Mouse (Mus musculus) MEL (cell line): Measurements from ENCODE around the gene Spag7.

Source experiments
- EP300 ChIP-seq, 2 experiments: IDR thresholded peaks; 2 replicates each; pipeline ENCODE4 v1.6.1; 2011; ENCODE audit warnings: improper control_type of control experiment in 2 of 2, low read length in 2 of 2, low read depth in 1 of 2, mild to moderate bottlenecking in 1 of 2
- KAT2A ChIP-seq: conservative IDR thresholded peaks from 2 replicates; pipeline ENCODE4 v1.6.1; 2012; ENCODE audit warnings: low read depth, low read length, improper control_type of control experiment, inconsistent platforms
- MAFK ChIP-seq: IDR thresholded peaks from 2 replicates; pipeline ENCODE4 v1.6.1; 2011; ENCODE audit warnings: low read depth, mild to moderate bottlenecking, low read length, improper control_type of control experiment, borderline replicate concordance
- MAX ChIP-seq: IDR thresholded peaks from 2 replicates; pipeline ENCODE4 v1.6.1; 2011; ENCODE audit warnings: low read length, improper control_type of control experiment
- MYC ChIP-seq: IDR thresholded peaks from 2 replicates; pipeline ENCODE4 v1.6.1; 2011; ENCODE audit warnings: low read depth, mild to moderate bottlenecking, low read length, improper control_type of control experiment, moderate library complexity
- NRF1 ChIP-seq: IDR thresholded peaks from 2 replicates; pipeline ENCODE4 v1.6.1; 2014; ENCODE audit warnings: low read depth, mild to moderate bottlenecking, inconsistent platforms, low read length, improper control_type of control experiment, moderate library complexity; ENCODE audit not compliant: poor library complexity, insufficient read depth, severe bottlenecking
- POLR2A ChIP-seq, 2 experiments: IDR thresholded peaks; 2 replicates each; pipeline ENCODE4 v1.6.1; 2011 to 2012; ENCODE audit warnings: low read length in 2 of 2, mild to moderate bottlenecking in 2 of 2, control low read depth in 1 of 2, improper control_type of control experiment in 1 of 2, low read depth in 1 of 2, moderate library complexity in 1 of 2; ENCODE audit not compliant: control insufficient read depth in 1 of 2, insufficient read depth in 1 of 2, poor library complexity in 1 of 2
- POLR2AphosphoS5 ChIP-seq: IDR thresholded peaks from 2 replicates; pipeline ENCODE4 v1.6.1; 2012; ENCODE audit warnings: low read depth, borderline replicate concordance, mild to moderate bottlenecking, inconsistent platforms, low read length, moderate library complexity, mixed read lengths
- USF1 ChIP-seq: IDR thresholded peaks from 2 replicates; pipeline ENCODE4 v1.6.1; 2014; ENCODE audit warnings: low read depth, mild to moderate bottlenecking, inconsistent platforms, low read length, improper control_type of control experiment, moderate library complexity

DNA sequence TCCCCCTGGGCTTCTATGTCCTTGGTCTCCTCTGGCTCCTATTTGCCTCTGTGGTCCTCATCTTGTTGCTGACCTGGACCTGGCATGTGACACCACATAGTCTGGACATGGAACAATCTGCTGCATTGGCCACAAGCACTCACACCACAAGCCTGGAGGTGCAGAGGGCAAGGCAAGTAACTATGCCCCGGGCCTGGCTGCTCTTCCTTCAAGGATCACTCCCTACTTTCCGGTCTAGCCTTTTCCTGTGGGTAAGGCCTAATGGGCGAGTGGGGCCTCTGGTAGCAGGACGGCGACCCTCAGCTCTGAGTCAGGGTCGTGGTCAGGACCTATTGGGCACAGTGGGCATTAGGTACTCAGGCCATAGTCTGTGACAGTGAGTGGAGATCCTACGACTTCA, 28.0 kb downstream of the Spag7 start:
- no peak for TF ChIP-seq MAX
- TF ChIP-seq POLR2A (IDR thresholded peaks at IDR 0.05; ENCODE audit: control insufficient read depth in 1 of 2, insufficient read depth in 1 of 2, low read depth in 1 of 2, low read length in 2 of 2, poor library complexity in 1 of 2) = no peak; a peak in 1 of 4 replicates
- TF ChIP-seq NRF1 = no peak
- no peak for TF ChIP-seq MYC
- no peak for TF ChIP-seq POLR2AphosphoS5
- TF ChIP-seq MAFK = no peak
- TF ChIP-seq KAT2A = no peak
- no peak for TF ChIP-seq USF1
- no peak for TF ChIP-seq EP300 (IDR thresholded peaks at IDR 0.05; ENCODE audit: low read depth in 1 of 2, low read length in 2 of 2)
